ENCODE assay signal across 5 mouse cellular contexts in genomic region chr5:137750212-137750611, GRCm38 (mm10). TPM values are rescaled to one million over a fixed set of nuclear protein-coding genes. Genes with fewer than 3 reads are reported as not detected.
DNase-seq lines count a peak whose midpoint lies in the region; ATAC-seq and TF ChIP-seq lines count a peak whose summit lies in the region.
"Not testable (repeated sequence)": the region's sequence is repeated elsewhere in the genome, so short reads cannot be mapped to it uniquely, and the experiment has no call there.

No protein-coding gene starts in this region.

- not testable (repeated sequence) for H3K9ac ChIP-seq in heart, adult 2 months (ENCODE audit: low read depth, low read length); heart, embryonic 13.5 days; heart, postnatal 0 days (replicated peaks; ENCODE audit: low read depth, low read length)

- H3K4me1 ChIP-seq in heart, adult 2 months (ENCODE audit: control insufficient read depth, insufficient read depth, low read length) = peaks cover 11% of the 10 kb centered on the region
- H3K4me1 ChIP-seq in heart, embryonic 13.5 days = peaks cover 67% of the 10 kb centered on the region
- peaks cover 55% of the 10 kb centered on the region for H3K4me1 ChIP-seq in heart, postnatal 0 days (ENCODE audit: control insufficient read depth, insufficient read depth)

- DNase-seq in ES-CJ7 (ENCODE audit: low read depth, low spot score) = peak; percentile 66
- peak; percentile 32 for DNase-seq in ZHBTc4 (ENCODE audit: low read depth, low spot score)
- not testable (repeated sequence) for DNase-seq in heart, adult 2 months; heart, postnatal 0 days (ENCODE audit: low spot score)

- TF ChIP-seq EP300 in heart, adult 2 months (IDR thresholded peaks at IDR 0.05; ENCODE audit: insufficient read depth, low read depth, low read length); heart, postnatal 0 days (IDR thresholded peaks at IDR 0.05; ENCODE audit: low read depth): not testable (repeated sequence)

- peak overlapping the region; percentile 88 for H3K27ac ChIP-seq in heart, adult 2 months
- H3K27ac ChIP-seq in heart, embryonic 13.5 days (replicated peaks) = peak overlapping the region; percentile 82; the same call in 1 of the 2 replicates
- peak overlapping the region; percentile 89 for H3K27ac ChIP-seq in heart, postnatal 0 days (ENCODE audit: low read depth)

- H3K9me3 ChIP-seq in heart, embryonic 13.5 days; heart, postnatal 0 days (replicated peaks; ENCODE audit: control insufficient read depth, low read length): not testable (repeated sequence)

- not testable (repeated sequence) for TF ChIP-seq POLR2A in heart, adult 2 months (IDR thresholded peaks at IDR 0.05; ENCODE audit: insufficient read depth, low read depth, low read length)

- WGBS in heart, adult 2 months = 83% methylated on average over 8 of the region's 8 CpGs
- 88% methylated on average over 7 of the region's 8 CpGs for WGBS in heart, embryonic 13.5 days
- WGBS in heart, postnatal 0 days = 83% methylated on average over 7 of the region's 8 CpGs

- intact Hi-C loops in heart, adult 2 months (cut with DNase I) = not testable (repeated sequence)

- H3K27me3 ChIP-seq in heart, adult 2 months (ENCODE audit: control insufficient read depth, insufficient read depth, low read length); heart, embryonic 13.5 days (replicated peaks); heart, postnatal 0 days (ENCODE audit: control insufficient read depth, insufficient read depth, low read length): not testable (repeated sequence)

- not testable (repeated sequence) for H3K4me2 ChIP-seq in heart, embryonic 13.5 days; heart, postnatal 0 days (ENCODE audit: low read depth, low read length)

- H3K4me3 ChIP-seq in heart, adult 2 months; heart, embryonic 13.5 days; heart, postnatal 0 days (ENCODE audit: low read depth, low read length): not testable (repeated sequence)

- TF ChIP-seq CTCF in heart, adult 2 months (IDR thresholded peaks at IDR 0.05); heart, postnatal 0 days (IDR thresholded peaks at IDR 0.05; ENCODE audit: low read depth): not testable (repeated sequence)

- peaks cover 18% of the 10 kb centered on the region; the same call in 1 of the 2 replicates for H3K36me3 ChIP-seq in heart, adult 2 months (ENCODE audit: control insufficient read depth, insufficient read depth, low read length)
- H3K36me3 ChIP-seq in heart, embryonic 13.5 days = peaks cover 54% of the 10 kb centered on the region
- peaks cover 28% of the 10 kb centered on the region for H3K36me3 ChIP-seq in heart, postnatal 0 days (replicated peaks; ENCODE audit: control insufficient read depth, insufficient read depth, low read length)

- H3K79me2 ChIP-seq in heart, adult 2 months (replicated peaks; ENCODE audit: control insufficient read depth, insufficient read depth, low read length) = not testable (repeated sequence)

- not testable (repeated sequence) for ATAC-seq in heart, embryonic 13.5 days (ENCODE audit: extremely low read depth, insufficient number of reproducible peaks, low FRiP score, low TSS enrichment); heart, postnatal 0 days (ENCODE audit: insufficient read depth, low read depth)

RNA-seq across cellular contexts. Expression of gene Tsc22d4, which starts 4.7 kb away (rescaled TPM):
- total RNA-seq in heart, adult 2 months (2021) = 100 to 1,000 TPM; 254 to 258 TPM
- 223 and 251 TPM in 2 replicates for polyA plus RNA-seq in heart, adult 2 months (2012; rRNA removed)
- polyA plus RNA-seq in heart, embryonic 13.5 days (2015; fragmentation: Nextera tagmentation; extraction: Ambion mirVana) = 128 and 131 TPM in 2 replicates
- total RNA-seq in heart, postnatal 0 days (2014; rRNA removed; ENCODE audit: low replicate concordance) = 167 and 192 TPM in 2 replicates
- polyA plus RNA-seq in heart, postnatal 0 days (2015; fragmentation: Nextera tagmentation; extraction: Ambion mirVana) = 221 and 232 TPM in 2 replicates

RNA-seq across cellular contexts. Expression of gene Nyap1, which starts 8.8 kb away (rescaled TPM):
- 1 to 10 TPM in 1 of 2 experiments, under 1 TPM in 1; 0.94 to 1.2 TPM for total RNA-seq in heart, adult 2 months (2021)
- polyA plus RNA-seq in heart, adult 2 months (2012; rRNA removed) = 1.6 and 1.7 TPM in 2 replicates
- polyA plus RNA-seq in heart, embryonic 13.5 days (2015; fragmentation: Nextera tagmentation; extraction: Ambion mirVana) = 1.3 and 1.5 TPM in 2 replicates
- 1.3 and 5.8 TPM in 2 replicates for total RNA-seq in heart, postnatal 0 days (2014; rRNA removed; ENCODE audit: low replicate concordance)
- polyA plus RNA-seq in heart, postnatal 0 days (2015; fragmentation: Nextera tagmentation; extraction: Ambion mirVana) = 0.56 and 0.65 TPM in 2 replicates

RNA-seq across cellular contexts. Expression of gene Ppp1r35, which starts 28.4 kb away (rescaled TPM):
- total RNA-seq in heart, adult 2 months (2021) = 10 to 100 TPM in 1 of 2 experiments, 1 to 10 TPM in 1; 7.4 to 10.8 TPM
- 6.8 and 12.0 TPM in 2 replicates for polyA plus RNA-seq in heart, adult 2 months (2012; rRNA removed)
- polyA plus RNA-seq in heart, embryonic 13.5 days (2015; fragmentation: Nextera tagmentation; extraction: Ambion mirVana) = 18.3 and 22.3 TPM in 2 replicates
- total RNA-seq in heart, postnatal 0 days (2014; rRNA removed; ENCODE audit: low replicate concordance) = 24.0 and 24.5 TPM in 2 replicates
- polyA plus RNA-seq in heart, postnatal 0 days (2015; fragmentation: Nextera tagmentation; extraction: Ambion mirVana) = 10.4 and 15.4 TPM in 2 replicates

RNA-seq across cellular contexts. Expression of gene Mepce, which starts 37.2 kb away (rescaled TPM):
- 10 to 100 TPM; 21.3 to 26.0 TPM for total RNA-seq in heart, adult 2 months (2021)
- 24.1 and 31.5 TPM in 2 replicates for polyA plus RNA-seq in heart, adult 2 months (2012; rRNA removed)
- polyA plus RNA-seq in heart, embryonic 13.5 days (2015; fragmentation: Nextera tagmentation; extraction: Ambion mirVana) = 6.2 and 8.5 TPM in 2 replicates
- total RNA-seq in heart, postnatal 0 days (2014; rRNA removed; ENCODE audit: low replicate concordance) = 18.0 and 19.6 TPM in 2 replicates
- 5.0 and 5.4 TPM in 2 replicates for polyA plus RNA-seq in heart, postnatal 0 days (2015; fragmentation: Nextera tagmentation; extraction: Ambion mirVana)

RNA-seq across cellular contexts. Expression of gene Zcwpw1, which starts 37.4 kb away (rescaled TPM):
- under 1 TPM; 0.44 to 0.52 TPM for total RNA-seq in heart, adult 2 months (2021)
- 0.39 and 0.50 TPM in 2 replicates for polyA plus RNA-seq in heart, adult 2 months (2012; rRNA removed)
- polyA plus RNA-seq in heart, embryonic 13.5 days (2015; fragmentation: Nextera tagmentation; extraction: Ambion mirVana) = 7.6 and 7.7 TPM in 2 replicates
- total RNA-seq in heart, postnatal 0 days (2014; rRNA removed; ENCODE audit: low replicate concordance) = 1.4 and 8.7 TPM in 2 replicates
- polyA plus RNA-seq in heart, postnatal 0 days (2015; fragmentation: Nextera tagmentation; extraction: Ambion mirVana) = 2.2 and 3.6 TPM in 2 replicates
